Comparison of ENCODE assay signal across 25 mouse cellular contexts in the genomic region with DNA sequence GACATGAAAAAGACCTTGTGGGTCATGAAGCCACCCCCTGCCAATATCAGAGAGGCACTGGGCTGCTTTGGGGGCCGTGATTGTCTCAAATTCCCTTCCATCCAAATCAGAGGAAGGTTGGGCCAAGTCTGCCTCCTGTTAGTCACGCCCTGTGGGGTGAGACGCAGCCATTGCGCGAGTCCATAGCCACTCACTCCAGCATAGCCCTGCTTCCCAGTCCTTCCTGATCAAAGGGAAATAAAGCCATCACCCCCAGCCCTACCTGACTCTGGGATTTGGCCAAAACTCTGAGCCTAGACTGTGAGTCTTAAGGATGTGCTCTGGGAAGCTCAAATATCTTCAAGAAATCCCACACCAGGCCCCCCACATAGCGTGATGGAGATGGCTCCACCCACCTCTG.
DNase-seq lines count a peak whose midpoint lies in the region; ATAC-seq lines count a peak whose summit lies in the region.
"Had no signal": no experiment of that assay in that cellular context is flagged by ENCODE, and none has a peak within 500 bp of the region (broad histone marks: within the 10 kb centered on the region; RNA-seq: fewer than 3 reads in every experiment).

No protein-coding gene starts in this region.

- H3K4me1 ChIP-seq in embryonic facial prominence, embryonic 10.5 days = peaks cover 12% of the 10 kb centered on the region
- H3K4me1 ChIP-seq in embryonic facial prominence, embryonic 13.5 days = peaks cover 15% of the 10 kb centered on the region
- H3K4me1 ChIP-seq: forebrain, embryonic 12.5 days; forebrain, embryonic 15.5 days; hindbrain, embryonic 13.5 days; intestine, embryonic 15.5 days had no signal

- no peak overlapping the region for H3K4me2 ChIP-seq in embryonic facial prominence, embryonic 13.5 days
- H3K4me2 ChIP-seq: forebrain, embryonic 12.5 days; forebrain, embryonic 15.5 days; heart, embryonic 13.5 days; hindbrain, embryonic 13.5 days; intestine, embryonic 15.5 days had no signal

- H3K27ac ChIP-seq in embryonic facial prominence, embryonic 10.5 days (replicated peaks) = no peak overlapping the region
- peak overlapping the region; percentile 66 for H3K27ac ChIP-seq in embryonic facial prominence, embryonic 13.5 days
- H3K27ac ChIP-seq: forebrain, embryonic 12.5 days; forebrain, embryonic 15.5 days; heart, adult 2 months; heart, embryonic 10.5 days; heart, embryonic 13.5 days; hindbrain, embryonic 10.5 days; hindbrain, embryonic 13.5 days; intestine, embryonic 15.5 days had no signal

- DNase-seq in cerebellum, postnatal 10 days = peak; percentile 12 to 15
- DNase-seq in cerebellum, adult 11-12 months = no peak
- peak; percentile 47 for DNase-seq in embryonic facial prominence, embryonic 10.5 days (ENCODE audit: low spot score)
- DNase-seq in liver = no peak
- DNase-seq in heart, postnatal 14 days = no peak
- DNase-seq: adrenal gland, adult 8-10 months; adrenal gland, postnatal 25 days; cerebellum, adult 18-20 months; cerebellum, adult 9-10 months; cerebellum, postnatal 25 days; gastrocnemius, postnatal 10 days; gastrocnemius, postnatal 36 days; heart, adult 2 months; kidney, adult 11 months had no signal

- no peaks in the 10 kb centered on the region for H3K27me3 ChIP-seq in embryonic facial prominence, embryonic 10.5 days (replicated peaks; ENCODE audit: low read depth, poor library complexity, severe bottlenecking)
- no peaks in the 10 kb centered on the region for H3K27me3 ChIP-seq in embryonic facial prominence, embryonic 13.5 days
- H3K27me3 ChIP-seq: forebrain, embryonic 12.5 days; forebrain, embryonic 15.5 days; heart, embryonic 13.5 days; hindbrain, embryonic 13.5 days; intestine, embryonic 15.5 days had no signal

- intact Hi-C loops in heart, postnatal 14 days (cut with DNase I) = no loop called here

- H3K36me3 ChIP-seq in embryonic facial prominence, embryonic 10.5 days (replicated peaks) = no peaks in the 10 kb centered on the region
- no peaks in the 10 kb centered on the region for H3K36me3 ChIP-seq in embryonic facial prominence, embryonic 13.5 days
- H3K36me3 ChIP-seq: forebrain, embryonic 12.5 days; forebrain, embryonic 15.5 days; heart, embryonic 10.5 days; heart, embryonic 13.5 days; hindbrain, embryonic 10.5 days; hindbrain, embryonic 13.5 days; intestine, embryonic 15.5 days had no signal

- WGBS in embryonic facial prominence, embryonic 10.5 days = 64% methylated on average over 6 of the region's 6 CpGs
- WGBS in embryonic facial prominence, embryonic 13.5 days = 39% methylated on average over 6 of the region's 6 CpGs

- no peak overlapping the region for H3K4me3 ChIP-seq in embryonic facial prominence, embryonic 10.5 days
- no peak overlapping the region for H3K4me3 ChIP-seq in embryonic facial prominence, embryonic 13.5 days
- H3K4me3 ChIP-seq: erythroblast, embryonic 14.5 days; forebrain, embryonic 12.5 days; forebrain, embryonic 15.5 days; heart, adult 2 months; heart, embryonic 10.5 days; heart, embryonic 13.5 days; hindbrain, embryonic 10.5 days; hindbrain, embryonic 13.5 days; intestine, embryonic 15.5 days had no signal

- H3K9me3 ChIP-seq in embryonic facial prominence, embryonic 10.5 days = no peaks in the 10 kb centered on the region
- H3K9me3 ChIP-seq in embryonic facial prominence, embryonic 13.5 days = no peaks in the 10 kb centered on the region
- H3K9me3 ChIP-seq: forebrain, embryonic 12.5 days; forebrain, embryonic 15.5 days; heart, embryonic 10.5 days; heart, embryonic 13.5 days; hindbrain, embryonic 10.5 days; hindbrain, embryonic 13.5 days; intestine, embryonic 15.5 days had no signal

- 0 out of 2 replicates have a peak, but pooled peaks have one; percentile 43 for ATAC-seq in embryonic facial prominence, embryonic 13.5 days (ENCODE audit: insufficient number of reproducible peaks, insufficient read depth, low FRiP score, low TSS enrichment, low read depth)
- ATAC-seq: activated CD4-positive, CD25-positive, alpha-beta regulatory T cell, adult 4 months; forebrain, embryonic 15.5 days; hindbrain, embryonic 16.5 days; intestine, embryonic 15.5 days had no signal

- no peak overlapping the region for H3K9ac ChIP-seq in embryonic facial prominence, embryonic 13.5 days
- H3K9ac ChIP-seq: forebrain, embryonic 12.5 days; forebrain, embryonic 15.5 days; heart, embryonic 13.5 days; hindbrain, embryonic 13.5 days; intestine, embryonic 15.5 days had no signal

Comparison
In these comparisons a context has a peak if more than half of its experiments do, and no peak if none do; other contexts are left out.
1. DNase-seq: peak in cerebellum, postnatal 10 days (2 of 2) and embryonic facial prominence, embryonic 10.5 days (single experiment); none in cerebellum, adult 11-12 months (single experiment), liver (single experiment) and heart, postnatal 14 days (0 of 2).